Mouse (Mus musculus): ENCODE data around the gene Cib3. TPM values are rescaled to one million over a fixed set of nuclear protein-coding genes. Genes with fewer than 3 reads are reported as not detected.

Gene Cib3
- polyA plus RNA-seq, 1 experiment from 2014 or later = not detected

- Histone ChIP-seq H3K27ac (replicated peaks) (peak overlapping the region; percentile 43), H3K4me1 (replicated peaks) (peaks cover 22% of the 10 kb centered on the region), H3K36me3 (replicated peaks) (peaks cover 84% of the 10 kb centered on the region), H3K9ac (no peak overlapping the region), H3K4me2 (no peak overlapping the region; the same call in 1 of the 2 replicates), H3K9me3 (replicated peaks) (no peaks in the 10 kb centered on the region), H3K27me3 (no peaks in the 10 kb centered on the region), H3K4me3 (replicated peaks) (no peak overlapping the region)
- no peak for ATAC-seq (ENCODE audit: insufficient read depth)
- 52% methylated on average over 3 of the region's 3 CpGs for WGBS (ENCODE audit: insufficient replicate concordance)
These were observed 43.5 kb downstream of the Cib3 start for GRCm38 (mm10) chr8:72169098-72169668.

DNA sequence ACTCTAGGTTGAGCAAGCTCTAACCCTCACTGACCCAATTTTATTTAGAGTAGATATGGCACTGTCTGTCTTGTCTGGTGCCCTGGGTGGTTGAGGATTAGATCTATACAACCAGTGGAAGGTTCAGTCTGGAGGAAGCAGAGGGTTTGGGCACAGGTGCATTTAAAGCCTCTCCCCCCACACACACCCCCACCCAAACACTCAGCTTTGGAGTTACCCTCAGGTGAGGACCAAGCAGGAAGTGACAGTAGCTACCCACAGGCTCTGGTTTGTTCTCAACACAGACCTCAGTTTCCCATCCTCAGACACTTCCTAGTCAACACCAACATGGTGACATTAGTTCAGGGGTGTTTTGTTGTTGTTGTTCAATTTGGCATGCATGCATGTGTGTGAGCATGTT is 49.8 kb downstream of the Cib3 start:
- no peak for ATAC-seq (ENCODE audit: insufficient read depth)
- Histone ChIP-seq H3K27me3 (no peaks in the 10 kb centered on the region), H3K4me3 (replicated peaks) (peak overlapping the region; percentile 81), H3K36me3 (replicated peaks) (peaks cover 26% of the 10 kb centered on the region), H3K27ac (replicated peaks) (no peak overlapping the region), H3K4me1 (replicated peaks) (peaks cover 49% of the 10 kb centered on the region), H3K9ac (0 out of 2 replicates have a peak overlapping the region, but pooled peaks have one; percentile 4), H3K9me3 (replicated peaks) (no peaks in the 10 kb centered on the region), H3K4me2 (peak overlapping the region; percentile 92)

- H3K4me2 ChIP-seq = peak within 1 kb of the TSS; percentile 92
- H3K27me3 ChIP-seq = no peaks in the 10 kb centered on the region
- H3K4me3 ChIP-seq (replicated peaks) = peak within 1 kb of the TSS; percentile 81
- WGBS (ENCODE audit: insufficient replicate concordance) = under 1% methylated on average over 82 of the region's 82 CpGs
- H3K36me3 ChIP-seq (replicated peaks) = peaks cover 27% of the 10 kb centered on the region
- peaks cover 64% of the 10 kb centered on the region for H3K4me1 ChIP-seq (replicated peaks)
- H3K9ac ChIP-seq = peak within 1 kb of the TSS; percentile 88
- ATAC-seq (ENCODE audit: insufficient read depth) = peak; percentile 98
- H3K9me3 ChIP-seq (replicated peaks) = no peaks in the 10 kb centered on the region
- H3K27ac ChIP-seq (replicated peaks) = peak within 1 kb of the TSS; percentile 90
These were observed 51.6 kb downstream of the Cib3 start, which contains the start of gene Rab8a for GRCm38 (mm10) chr8:72160707-72161697. Gene Rab8a (plus strand): TSS chr8:72161200.

DNA sequence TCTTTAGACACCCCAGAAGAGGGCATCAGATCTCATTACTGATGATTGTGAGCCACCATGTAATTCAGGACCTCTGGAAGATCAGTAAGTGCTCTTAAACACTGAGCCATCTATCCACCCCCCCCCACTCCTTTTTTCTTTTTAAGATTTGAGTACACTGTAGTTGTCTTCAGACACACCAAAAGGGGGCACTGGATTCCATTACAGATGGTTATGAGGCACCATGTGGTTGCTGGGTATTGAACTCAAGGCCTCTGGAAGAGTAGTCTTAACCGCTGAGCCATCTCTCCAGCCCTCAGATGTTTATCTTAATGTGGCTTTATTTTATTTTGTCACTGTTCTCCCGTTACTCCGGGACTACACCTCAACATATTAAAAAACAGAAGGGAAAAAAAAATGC is 52.6 kb downstream of the Cib3 start:
- no peaks in the 10 kb centered on the region for H3K27me3 ChIP-seq
- H3K4me3 ChIP-seq (replicated peaks) = peak overlapping the region; percentile 81
- H3K4me1 ChIP-seq (replicated peaks) = peaks cover 64% of the 10 kb centered on the region
- no peaks in the 10 kb centered on the region for H3K9me3 ChIP-seq (replicated peaks)
- 28% methylated on average over 3 of the region's 3 CpGs for WGBS (ENCODE audit: insufficient replicate concordance)
- peak overlapping the region; percentile 55 for H3K9ac ChIP-seq
- H3K4me2 ChIP-seq = peak overlapping the region; percentile 92
- peak overlapping the region; percentile 90 for H3K27ac ChIP-seq (replicated peaks)
- no peak for ATAC-seq (ENCODE audit: insufficient read depth)
- H3K36me3 ChIP-seq (replicated peaks) = peaks cover 18% of the 10 kb centered on the region

DNA sequence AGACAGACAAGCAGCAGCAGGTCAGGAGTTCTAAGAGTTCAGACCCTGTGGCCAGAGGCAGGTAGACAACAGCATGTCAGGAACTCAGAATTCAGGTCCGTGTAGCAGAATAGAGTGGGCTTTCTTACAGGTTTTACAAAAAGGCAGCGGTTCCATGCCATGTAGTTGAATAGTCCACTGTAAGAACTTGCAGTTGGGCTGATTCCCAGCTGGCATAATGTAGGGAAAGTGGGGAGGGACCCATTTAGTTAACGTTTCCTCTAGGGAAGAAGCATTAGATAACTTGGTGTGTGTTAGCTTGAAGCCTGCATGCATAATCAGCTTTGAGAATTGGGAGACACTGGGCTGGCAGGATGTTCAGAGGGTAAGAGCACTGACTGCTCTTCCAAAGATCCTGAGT is 53.9 kb downstream of the Cib3 start:
- no peak overlapping the region for H3K4me3 ChIP-seq (replicated peaks)
- 71% methylated on average over 3 of the region's 3 CpGs for WGBS (ENCODE audit: insufficient replicate concordance)
- peak overlapping the region; percentile 92 for H3K4me2 ChIP-seq

GRCm38 (mm10) chr8:72158096-72158495 is 54.5 kb downstream of the Cib3 start:
- Histone ChIP-seq H3K4me3 (replicated peaks) (no peak overlapping the region), H3K4me1 (replicated peaks) (peaks cover 58% of the 10 kb centered on the region), H3K36me3 (replicated peaks) (peaks cover 14% of the 10 kb centered on the region; the same call in 1 of the 2 replicates), H3K4me2 (no peak overlapping the region), H3K27ac (replicated peaks) (no peak overlapping the region), H3K27me3 (no peaks in the 10 kb centered on the region), H3K9me3 (replicated peaks) (no peaks in the 10 kb centered on the region), H3K9ac (no peak overlapping the region)
- 71% methylated on average over 2 of the region's 2 CpGs for WGBS (ENCODE audit: insufficient replicate concordance)
- ATAC-seq (ENCODE audit: insufficient read depth) = no peak

More for the DNA sequence above, 53.9 kb downstream of the Cib3 start:
- no peaks in the 10 kb centered on the region for H3K27me3 ChIP-seq
- H3K36me3 ChIP-seq (replicated peaks) = peaks cover 11% of the 10 kb centered on the region; the same call in 1 of the 2 replicates
- H3K4me1 ChIP-seq (replicated peaks) = peaks cover 64% of the 10 kb centered on the region
- no peaks in the 10 kb centered on the region for H3K9me3 ChIP-seq (replicated peaks)
- H3K9ac ChIP-seq = no peak overlapping the region
- H3K27ac ChIP-seq (replicated peaks) = no peak overlapping the region
- ATAC-seq (ENCODE audit: insufficient read depth) = no peak

Other genes starting within 250 kb of the Cib3 start
- 3.2 and 4.3 TPM in 2 replicates for gene Cyp4f18, start 203.2 kb downstream of the Cib3 start, polyA plus RNA-seq (2015; fragmentation: Nextera tagmentation; extraction: Ambion mirVana)
- gene Olfr372, start 171.6 kb downstream of the Cib3 start, polyA plus RNA-seq (2015; fragmentation: Nextera tagmentation; extraction: Ambion mirVana) = not detected in 2 replicates
- gene Olfr373, start 129.7 kb downstream of the Cib3 start, polyA plus RNA-seq (2015; fragmentation: Nextera tagmentation; extraction: Ambion mirVana) = not detected in 2 replicates
- gene Olfr374, start 105.8 kb downstream of the Cib3 start, polyA plus RNA-seq (2015; fragmentation: Nextera tagmentation; extraction: Ambion mirVana) = 0.03 and 0.05 TPM in 2 replicates
- gene Tpm4, start 77.9 kb downstream of the Cib3 start, polyA plus RNA-seq (2015; fragmentation: Nextera tagmentation; extraction: Ambion mirVana) = 80.7 and 82.6 TPM in 2 replicates
- gene Rab8a, start 51.6 kb downstream of the Cib3 start, polyA plus RNA-seq (2015; fragmentation: Nextera tagmentation; extraction: Ambion mirVana) = 66.4 and 69.7 TPM in 2 replicates
- gene Hsh2d, start 23.2 kb downstream of the Cib3 start, polyA plus RNA-seq (2015; fragmentation: Nextera tagmentation; extraction: Ambion mirVana) = 0.26 and 0.33 TPM in 2 replicates
- not detected in 2 replicates for gene Gm11034, start 799 bp upstream of the Cib3 start, polyA plus RNA-seq (2015; fragmentation: Nextera tagmentation; extraction: Ambion mirVana)
- 32.2 and 33.9 TPM in 2 replicates for gene Fam32a, start 6.9 kb upstream of the Cib3 start, polyA plus RNA-seq (2015; fragmentation: Nextera tagmentation; extraction: Ambion mirVana)
- gene Ap1m1, start 27.2 kb upstream of the Cib3 start, polyA plus RNA-seq (2015; fragmentation: Nextera tagmentation; extraction: Ambion mirVana) = 57.0 and 61.7 TPM in 2 replicates
- 4.9 and 7.2 TPM in 2 replicates for gene Gm10282, start 92.4 kb upstream of the Cib3 start, polyA plus RNA-seq (2015; fragmentation: Nextera tagmentation; extraction: Ambion mirVana)
- gene Klf2, start 106.2 kb upstream of the Cib3 start, polyA plus RNA-seq (2015; fragmentation: Nextera tagmentation; extraction: Ambion mirVana) = 2.6 and 3.1 TPM in 2 replicates
- 19.4 and 19.8 TPM in 2 replicates for gene Eps15l1, start 208.6 kb upstream of the Cib3 start, polyA plus RNA-seq (2015; fragmentation: Nextera tagmentation; extraction: Ambion mirVana)
- gene Calr3, start 231.0 kb upstream of the Cib3 start, polyA plus RNA-seq (2015; fragmentation: Nextera tagmentation; extraction: Ambion mirVana) = 0.35 and 0.58 TPM in 2 replicates
- gene 1700030K09Rik, start 231.0 kb upstream of the Cib3 start, polyA plus RNA-seq (2015; fragmentation: Nextera tagmentation; extraction: Ambion mirVana) = 2.9 and 3.4 TPM in 2 replicates